Mouse (Mus musculus) CD4-positive, CD25-positive, alpha-beta regulatory T cell, adult 2 months (primary cell): Measurements from ENCODE around the gene H1foo.
A peak's percentile ranks its signal among the peaks of the same experiment; 100 is the strongest.

Experiments used
- DNase-seq: peaks from one replicate; pipeline ENCODE4 v3.0.0-alpha.2; 2012; ENCODE audit warnings: low read depth, low spot score

The H1foo gene

GRCm38 (mm10) chr6:115986472-115987095 is 41.8 kb downstream of the H1foo start:
- no peak for DNase-seq

GRCm38 (mm10) chr6:115987096-115987747 is 42.5 kb downstream of the H1foo start:
- no peak for DNase-seq

GRCm38 (mm10) chr6:115989032-115989431 is 44.3 kb downstream of the H1foo start:
- no peak for DNase-seq

- peak; percentile 49 for DNase-seq
Measured at GRCm38 (mm10) chr6:115989607-115990006, 44.9 kb downstream of the H1foo start.

GRCm38 (mm10) chr6:115990056-115990455 is 45.3 kb downstream of the H1foo start:
- no peak for DNase-seq

- no peak for DNase-seq
Measured at GRCm38 (mm10) chr6:115990479-115990878, 45.7 kb downstream of the H1foo start.

GRCm38 (mm10) chr6:115991108-115991880 is 46.6 kb downstream of the H1foo start:
- DNase-seq = no peak

GRCm38 (mm10) chr6:115991881-115992620 is 47.3 kb downstream of the H1foo start:
- DNase-seq = no peak

- no peak for DNase-seq
Measured at GRCm38 (mm10) chr6:115992981-115993380, 48.2 kb downstream of the H1foo start.

GRCm38 (mm10) chr6:115993463-115994145 is 48.9 kb downstream of the H1foo start:
- DNase-seq = peak; percentile 65

GRCm38 (mm10) chr6:115994146-115994876 is 49.6 kb downstream of the H1foo start:
- DNase-seq = peak; percentile 47

GRCm38 (mm10) chr6:115994877-115995520 is 50.3 kb downstream of the H1foo start, which contains the start of gene Plxnd1:
Gene Plxnd1 (minus strand): TSS chr6:115995005.
- peak; percentile 92 for DNase-seq

GRCm38 (mm10) chr6:115995531-115995941 is 50.8 kb downstream of the H1foo start:
- DNase-seq = no peak

GRCm38 (mm10) chr6:115996171-115996851 is 51.6 kb downstream of the H1foo start:
- peak; percentile 76 for DNase-seq

- DNase-seq = no peak
Measured at GRCm38 (mm10) chr6:115997726-115998311, 53.1 kb downstream of the H1foo start.

- no peak for DNase-seq
Measured at GRCm38 (mm10) chr6:115998758-115999157, 54.0 kb downstream of the H1foo start.

- DNase-seq = no peak
Measured at GRCm38 (mm10) chr6:115999227-115999626, 54.5 kb downstream of the H1foo start.
